Mouse (Mus musculus): ENCODE results near the gene Rpl6. TPM values are rescaled to one million over a fixed set of nuclear protein-coding genes. Genes with fewer than 3 reads are reported as not detected.

Rpl6 gene
- polyA plus RNA-seq, 3 experiments from 2014 or later: 1,376 to 1,988 (median 1,894) TPM

- ATAC-seq: no peak
Measured at GRCm38 (mm10) chr5:121226406-121226805, 22.1 kb downstream of the Rpl6 start.

- no peak for ATAC-seq
Measured at GRCm38 (mm10) chr5:121226845-121227244, 22.6 kb downstream of the Rpl6 start.

GRCm38 (mm10) chr5:121227330-121227729 is 23.0 kb downstream of the Rpl6 start:
- peak; percentile 28 for ATAC-seq

GRCm38 (mm10) chr5:121229182-121229581 is 24.9 kb downstream of the Rpl6 start:
- peak; percentile 32 for ATAC-seq

- ATAC-seq: peak; percentile 46
Measured at GRCm38 (mm10) chr5:121230811-121231210, 26.5 kb downstream of the Rpl6 start.

- no peak for ATAC-seq
Measured at GRCm38 (mm10) chr5:121232789-121233188, 28.5 kb downstream of the Rpl6 start.

GRCm38 (mm10) chr5:121233726-121234125 is 29.4 kb downstream of the Rpl6 start:
- ATAC-seq: no peak

- ATAC-seq: no peak
Measured at GRCm38 (mm10) chr5:121236171-121236570, 31.9 kb downstream of the Rpl6 start.

- no peak for ATAC-seq
Measured at GRCm38 (mm10) chr5:121238208-121238607, 33.9 kb downstream of the Rpl6 start.

- no peak for ATAC-seq
Measured at GRCm38 (mm10) chr5:121239846-121240245, 35.6 kb downstream of the Rpl6 start.

GRCm38 (mm10) chr5:121241182-121241581 is 36.9 kb downstream of the Rpl6 start:
- ATAC-seq: no peak

- no peak for ATAC-seq
Measured at GRCm38 (mm10) chr5:121242261-121242660, 38.0 kb downstream of the Rpl6 start.

- ATAC-seq: no peak
Measured at GRCm38 (mm10) chr5:121242701-121243100, 38.4 kb downstream of the Rpl6 start.

- no peak for ATAC-seq
Measured at GRCm38 (mm10) chr5:121243676-121244364, 39.5 kb downstream of the Rpl6 start.

GRCm38 (mm10) chr5:121244365-121244731 is 40.1 kb downstream of the Rpl6 start:
- no peak for ATAC-seq

GRCm38 (mm10) chr5:121245201-121245600 is 40.9 kb downstream of the Rpl6 start:
- ATAC-seq: no peak

- no peak for ATAC-seq
Measured at GRCm38 (mm10) chr5:121248766-121249394, 44.6 kb downstream of the Rpl6 start.

GRCm38 (mm10) chr5:121249693-121250092 is 45.4 kb downstream of the Rpl6 start:
- no peak for ATAC-seq

GRCm38 (mm10) chr5:121251813-121252212 is 47.5 kb downstream of the Rpl6 start:
- no peak for ATAC-seq

- no peak for ATAC-seq
Measured at GRCm38 (mm10) chr5:121253816-121254497, 49.7 kb downstream of the Rpl6 start.

- no peak for ATAC-seq
Measured at GRCm38 (mm10) chr5:121254977-121255376, 50.7 kb downstream of the Rpl6 start.
